Mouse (Mus musculus): Measurements from ENCODE around the gene Thap12. TPM values are rescaled to one million over a fixed set of nuclear protein-coding genes. Genes with fewer than 3 reads are reported as not detected.

Thap12 gene
- total RNA-seq, 1 experiment from 2014 or later, result 62.3 TPM

GRCm38 (mm10) chr7:98760126-98760525, 57.2 kb downstream of the Thap12 start:
- DNase-seq, result no peak

- DNase-seq, result no peak
These were observed 61.0 kb downstream of the Thap12 start for GRCm38 (mm10) chr7:98763911-98764310.

- no peak for DNase-seq
These were observed 64.4 kb downstream of the Thap12 start for GRCm38 (mm10) chr7:98767261-98767660.

Other genes starting within 250 kb of the Thap12 start
- 14.0 and 18.4 TPM in 2 replicates for gene Lrrc32, start 213.8 kb upstream of the Thap12 start, total RNA-seq (2021)
- gene Emsy, start 46.3 kb upstream of the Thap12 start, total RNA-seq (2021), result 31.5 and 40.2 TPM in 2 replicates
- gene Wnt11, start 132.0 kb downstream of the Thap12 start, total RNA-seq (2021), result 1.8 and 7.4 TPM in 2 replicates

Data from adrenal gland, postnatal 14 days (tissue).